Mouse (Mus musculus) stomach, postnatal 0 days (tissue): ENCODE results near the gene Sarnp. TPM values are rescaled to one million over a fixed set of nuclear protein-coding genes. Genes with fewer than 3 reads are reported as not detected.

Source experiments
- ATAC-seq: fragments of 200-750 bp; cut with Nextera tagmentation; 2 replicates; pipeline ENCODE4 v1.8.0; 2017; ENCODE audit not compliant: low FRiP score, low TSS enrichment
- DNase-seq: peaks from one replicate; pipeline ENCODE4 v3.0.0-alpha.2; 2016; ENCODE audit warnings: low spot score
- H3K27ac ChIP-seq: fragments of 300-500 bp; sonication (generic); replicated peaks from 2 replicates; pipeline ENCODE4 v1.5.1; 2014; ENCODE audit warnings: mild to moderate bottlenecking, control low read depth
- H3K27me3 ChIP-seq: fragments of 300-500 bp; sonication (generic); 2 replicates; pipeline ENCODE4 v1.6.1; 2014; ENCODE audit warnings: low read length; ENCODE audit not compliant: control insufficient read depth, insufficient read depth
- H3K36me3 ChIP-seq: fragments of 300-500 bp; sonication (generic); 2 replicates; pipeline ENCODE4 v1.6.1; 2014; ENCODE audit warnings: low read length, mixed read lengths; ENCODE audit not compliant: control insufficient read depth, insufficient read depth
- H3K4me1 ChIP-seq: fragments of 300-500 bp; sonication (generic); replicated peaks from 2 replicates; pipeline ENCODE4 v1.6.1; 2014; ENCODE audit warnings: antibody characterized with exemption; ENCODE audit not compliant: control insufficient read depth, insufficient read depth
- H3K4me2 ChIP-seq: fragments of 300-500 bp; sonication (generic); replicated peaks from 2 replicates; pipeline ENCODE4 v1.6.1; 2014; ENCODE audit warnings: low read depth, mild to moderate bottlenecking, control low read depth, moderate library complexity
- H3K4me3 ChIP-seq: fragments of 300-500 bp; sonication (generic); 2 replicates; pipeline ENCODE4 v1.5.1; 2014; ENCODE audit warnings: low read depth, low read length, control low read depth
- H3K9ac ChIP-seq: fragments of 300-500 bp; sonication (generic); 2 replicates; pipeline ENCODE4 v1.6.1; 2014; ENCODE audit warnings: mild to moderate bottlenecking, low read length, control low read depth, mixed read lengths
- H3K9me3 ChIP-seq: fragments of 300-500 bp; sonication (generic); 2 replicates; pipeline ENCODE4 v1.6.1; 2016; ENCODE audit warnings: low read length; ENCODE audit not compliant: control insufficient read depth
- CTCF ChIP-seq: IDR thresholded peaks from 2 replicates; pipeline ENCODE4 v1.5.1; 2016; ENCODE audit warnings: antibody characterized with exemption, low read depth, mild to moderate bottlenecking, moderate library complexity
- EP300 ChIP-seq: optimal IDR thresholded peaks from 2 replicates; pipeline ENCODE3; 2016; ENCODE audit warnings: antibody characterized with exemption
- WGBS: fragments of 180-500 bp; shearing (Covaris S2); extraction: QIAGEN DNeasy Blood & Tissue Kit; methylation state at CpG from one replicate; pipeline ENCODE4 v1.1.7; 2014; 5-methylcytosine and 5-hydroxymethylcytosine counted together
- polyA plus RNA-seq: library from polyadenylated mRNA; unstranded; fragments of >200 nt; fragmentation: Nextera tagmentation; extraction: Ambion mirVana; gene quantifications from 2 replicates; pipeline ENCODE4 v1.2.1, GENCODE M21; 2015

Sarnp gene
- polyA plus RNA-seq, 1 experiment from 2014 or later: 104 TPM

- WGBS: 1% methylated on average over 69 of the region's 70 CpGs
- H3K9me3 ChIP-seq: no peaks in the 10 kb centered on the region
- DNase-seq: peak; percentile 99
Measured at GRCm38 (mm10) chr10:128805092-128806000, 11.8 kb upstream of the Sarnp start.

GRCm38 (mm10) chr10:128806086-128806485 lies 11.0 kb upstream of the Sarnp start:
- Histone ChIP-seq H3K27ac (no peak overlapping the region; the same call in 1 of the 2 replicates), H3K4me3 (peak overlapping the region; percentile 75), H3K27me3 (no peaks in the 10 kb centered on the region), H3K9ac (peak overlapping the region; percentile 65), H3K36me3 (peaks cover 6% of the 10 kb centered on the region; the same call in 1 of the 2 replicates), H3K4me1 (peaks cover 10% of the 10 kb centered on the region), H3K9me3 (no peaks in the 10 kb centered on the region), H3K4me2 (peak overlapping the region; percentile 57)
- TF ChIP-seq EP300: no peak
- TF ChIP-seq CTCF: no peak
- WGBS: 37% methylated on average over 6 of the region's 6 CpGs
- ATAC-seq (no peak), DNase-seq (no peak)

More at GRCm38 (mm10) chr10:128805092-128806000, 11.8 kb upstream of the Sarnp start:
- peak; percentile 96 for ATAC-seq
- peaks cover 8% of the 10 kb centered on the region; the same call in 1 of the 2 replicates for H3K36me3 ChIP-seq
- H3K9ac ChIP-seq: peak overlapping the region; percentile 89
- peak overlapping the region; percentile 75 for H3K4me3 ChIP-seq
- peak overlapping the region; percentile 83 for H3K4me2 ChIP-seq
- peak; percentile 84 for TF ChIP-seq EP300
- TF ChIP-seq CTCF: peak; percentile 57
- H3K4me1 ChIP-seq: peaks cover 10% of the 10 kb centered on the region
- H3K27me3 ChIP-seq: no peaks in the 10 kb centered on the region
- H3K27ac ChIP-seq: peak overlapping the region; percentile 99

- no peak for TF ChIP-seq CTCF
- TF ChIP-seq EP300: no peak
- H3K4me3 ChIP-seq: peak overlapping the region; percentile 6; the same call in 1 of the 2 replicates
- WGBS: 72% methylated on average over 8 of the region's 8 CpGs
Measured at GRCm38 (mm10) chr10:128807018-128807417, 10.1 kb upstream of the Sarnp start.

GRCm38 (mm10) chr10:128820217-128820616 lies 3.1 kb downstream of the Sarnp start:
- H3K27me3 ChIP-seq: no peaks in the 10 kb centered on the region
- peaks cover 3% of the 10 kb centered on the region; the same call in 1 of the 2 replicates for H3K4me1 ChIP-seq
- TF ChIP-seq CTCF (no peak), EP300 (no peak)
- no peak overlapping the region for H3K4me2 ChIP-seq
- no peak for DNase-seq
- ATAC-seq: no peak
- no peak overlapping the region for H3K4me3 ChIP-seq
- no peaks in the 10 kb centered on the region for H3K9me3 ChIP-seq
- no peak overlapping the region for H3K9ac ChIP-seq
- 83% methylated on average over 4 of the region's 4 CpGs for WGBS
- no peak overlapping the region for H3K27ac ChIP-seq
- H3K36me3 ChIP-seq: peaks cover 10% of the 10 kb centered on the region

More at GRCm38 (mm10) chr10:128807018-128807417, 10.1 kb upstream of the Sarnp start:
- Histone ChIP-seq H3K4me2 (peak overlapping the region; percentile 57), H3K9ac (peak overlapping the region; percentile 41; the same call in 1 of the 2 replicates), H3K36me3 (peaks cover 3% of the 10 kb centered on the region; the same call in 1 of the 2 replicates), H3K27me3 (no peaks in the 10 kb centered on the region), H3K27ac (no peak overlapping the region), H3K9me3 (no peaks in the 10 kb centered on the region), H3K4me1 (peaks cover 10% of the 10 kb centered on the region)
- DNase-seq: no peak
- no peak for ATAC-seq

GRCm38 (mm10) chr10:128821358-128822056 lies 4.4 kb downstream of the Sarnp start, which contains the start of gene Ormdl2:
Gene Ormdl2, minus strand, starts transcription at chr10:128821645.
- TF ChIP-seq CTCF (peak; percentile 34; the same call in 1 of the 2 replicates), EP300 (peak; percentile 98)
- peaks cover 3% of the 10 kb centered on the region; the same call in 1 of the 2 replicates for H3K4me1 ChIP-seq
- peak within 1 kb of the TSS; percentile 82 for H3K9ac ChIP-seq
- peak within 1 kb of the TSS; percentile 67 for H3K27ac ChIP-seq
- peaks cover 10% of the 10 kb centered on the region for H3K36me3 ChIP-seq
- ATAC-seq (peak; percentile 99), DNase-seq (peak; percentile 99)
- no peaks in the 10 kb centered on the region for H3K9me3 ChIP-seq
- peak within 1 kb of the TSS; percentile 87 for H3K4me3 ChIP-seq
- no peaks in the 10 kb centered on the region for H3K27me3 ChIP-seq
- WGBS: under 1% methylated on average over 46 of the region's 46 CpGs
- H3K4me2 ChIP-seq: peak within 1 kb of the TSS; percentile 71
